Comparison of ENCODE assay signal across 14 mouse cellular contexts in genomic region chr3:143173971-143174370, GRCm38 (mm10).
DNase-seq lines count a peak whose midpoint lies in the region.
"Had no signal": no experiment of that assay in that cellular context is flagged by ENCODE, and none has a peak within 500 bp of the region (broad histone marks: within the 10 kb centered on the region; RNA-seq: fewer than 3 reads in every experiment).

No protein-coding gene starts in this region.

- intact Hi-C loops in left cerebral cortex, postnatal 25 days (cut with DNase I), result loop anchor here (5.0 to 10.0 kb wide), 3 partner anchors 63 to 418 kb away; no protein-coding TSS in a partner anchor

- DNase-seq in layer of hippocampus, adult 18-20 months (ENCODE audit: low spot score in 2 of 2), result peak; percentile 7 to 65
- no peak for DNase-seq in layer of hippocampus, postnatal 10 days (ENCODE audit: low spot score in 2 of 2)
- DNase-seq in frontal cortex, postnatal 14 days (ENCODE audit: low spot score in 2 of 2), result peak; percentile 9 to 21
- peak; percentile 19 to 22 for DNase-seq in layer of hippocampus, adult 8-10 months (ENCODE audit: low spot score in 2 of 2)
- peak; percentile 58 to 92 for DNase-seq in left cerebral cortex, postnatal 25 days (ENCODE audit: low spot score in 2 of 2)
- DNase-seq in thymus, postnatal 25 days, result no peak
- DNase-seq in adrenal gland, adult (ENCODE audit: inconsistent age in 2 of 2, low spot score in 1 of 2), result no peak
- no peak for DNase-seq in embryo, embryonic 11 days
- DNase-seq: adrenal gland, adult 2 months; B cell, adult 2 months; cerebellum, postnatal 10 days; gastrocnemius, postnatal 36 days; heart, postnatal 4 days; thymus, postnatal 14 days had no signal

Comparison
In these comparisons a context has a peak if more than half of its experiments do, and no peak if none do; other contexts are left out.
1. DNase-seq: peak in layer of hippocampus, adult 18-20 months (2 of 2), frontal cortex, postnatal 14 days (2 of 2), layer of hippocampus, adult 8-10 months (2 of 2) and left cerebral cortex, postnatal 25 days (2 of 2); none in layer of hippocampus, postnatal 10 days (0 of 2), thymus, postnatal 25 days (single experiment), adrenal gland, adult (0 of 2) and embryo, embryonic 11 days (single experiment).